Mouse (Mus musculus): ENCODE measurements around the gene Myt1l. TPM values are rescaled to one million over a fixed set of nuclear protein-coding genes. Genes with fewer than 3 reads are reported as not detected.

Myt1l gene
- total RNA-seq, 2 experiments from 2014 or later = 1.4 TPM; not detected in 1

GRCm38 (mm10) chr12:29556901-29557300 lies 28.7 kb downstream of the Myt1l start:
- no peak for ATAC-seq (replicated peaks; ENCODE audit: low FRiP score, poor library complexity, severe bottlenecking)

GRCm38 (mm10) chr12:29559769-29560168 lies 31.6 kb downstream of the Myt1l start:
- no peak for ATAC-seq (replicated peaks; ENCODE audit: low FRiP score, poor library complexity, severe bottlenecking)

- ATAC-seq (replicated peaks; ENCODE audit: low FRiP score, poor library complexity, severe bottlenecking) = no peak
These were observed 33.0 kb downstream of the Myt1l start for GRCm38 (mm10) chr12:29561222-29561621.

- ATAC-seq (replicated peaks; ENCODE audit: low FRiP score, poor library complexity, severe bottlenecking) = no peak
These were observed 41.1 kb downstream of the Myt1l start for GRCm38 (mm10) chr12:29569311-29569710.

GRCm38 (mm10) chr12:29570351-29570750 lies 42.2 kb downstream of the Myt1l start:
- ATAC-seq (replicated peaks; ENCODE audit: low FRiP score, poor library complexity, severe bottlenecking) = no peak

GRCm38 (mm10) chr12:29571613-29572012 lies 43.4 kb downstream of the Myt1l start:
- ATAC-seq (replicated peaks; ENCODE audit: low FRiP score, poor library complexity, severe bottlenecking) = no peak

- no peak for ATAC-seq (replicated peaks; ENCODE audit: low FRiP score, poor library complexity, severe bottlenecking)
These were observed 65.6 kb downstream of the Myt1l start for GRCm38 (mm10) chr12:29593787-29594186.

GRCm38 (mm10) chr12:29599916-29600315 lies 71.7 kb downstream of the Myt1l start:
- no peak for ATAC-seq (replicated peaks; ENCODE audit: low FRiP score, poor library complexity, severe bottlenecking)

- ATAC-seq (replicated peaks; ENCODE audit: low FRiP score, poor library complexity, severe bottlenecking) = no peak
These were observed 73.0 kb downstream of the Myt1l start for GRCm38 (mm10) chr12:29601223-29601622.

GRCm38 (mm10) chr12:29604659-29605058 lies 76.5 kb downstream of the Myt1l start:
- ATAC-seq (replicated peaks; ENCODE audit: low FRiP score, poor library complexity, severe bottlenecking) = no peak

- ATAC-seq (replicated peaks; ENCODE audit: low FRiP score, poor library complexity, severe bottlenecking) = no peak
These were observed 76.9 kb downstream of the Myt1l start for GRCm38 (mm10) chr12:29605124-29605523.

- ATAC-seq (replicated peaks; ENCODE audit: low FRiP score, poor library complexity, severe bottlenecking) = no peak
These were observed 78.0 kb downstream of the Myt1l start for GRCm38 (mm10) chr12:29606221-29606620.

GRCm38 (mm10) chr12:29617746-29618145 lies 89.6 kb downstream of the Myt1l start:
- ATAC-seq (replicated peaks; ENCODE audit: low FRiP score, poor library complexity, severe bottlenecking) = no peak

- ATAC-seq (replicated peaks; ENCODE audit: low FRiP score, poor library complexity, severe bottlenecking) = no peak
These were observed 93.3 kb downstream of the Myt1l start for GRCm38 (mm10) chr12:29621530-29621929.

- ATAC-seq (replicated peaks; ENCODE audit: low FRiP score, poor library complexity, severe bottlenecking) = no peak
These were observed 100.0 kb downstream of the Myt1l start for GRCm38 (mm10) chr12:29627956-29628750.

GRCm38 (mm10) chr12:29629875-29630538 lies 101.8 kb downstream of the Myt1l start:
- ATAC-seq (replicated peaks; ENCODE audit: low FRiP score, poor library complexity, severe bottlenecking) = no peak

- ATAC-seq (replicated peaks; ENCODE audit: low FRiP score, poor library complexity, severe bottlenecking) = no peak
These were observed 106.3 kb downstream of the Myt1l start for GRCm38 (mm10) chr12:29634509-29634908.

- ATAC-seq (replicated peaks; ENCODE audit: low FRiP score, poor library complexity, severe bottlenecking) = no peak
These were observed 111.5 kb downstream of the Myt1l start for GRCm38 (mm10) chr12:29639543-29640196.

- ATAC-seq (replicated peaks; ENCODE audit: low FRiP score, poor library complexity, severe bottlenecking) = no peak
These were observed 112.0 kb downstream of the Myt1l start for GRCm38 (mm10) chr12:29640201-29640600.

- ATAC-seq (replicated peaks; ENCODE audit: low FRiP score, poor library complexity, severe bottlenecking) = no peak
These were observed 114.7 kb downstream of the Myt1l start for GRCm38 (mm10) chr12:29642915-29643314.

- no peak for ATAC-seq (replicated peaks; ENCODE audit: low FRiP score, poor library complexity, severe bottlenecking)
These were observed 115.9 kb downstream of the Myt1l start for GRCm38 (mm10) chr12:29644091-29644490.

Data from erythroid progenitor cell, adult 5-6 weeks (primary cell).